Mouse (Mus musculus) left cerebral cortex, adult 18-20 months (tissue): Measurements from ENCODE around the gene Tmem50b. TPM values are rescaled to one million over a fixed set of nuclear protein-coding genes. Genes with fewer than 3 reads are reported as not detected.
A peak's percentile ranks its signal among the peaks of the same experiment; 100 is the strongest.

Source experiments
- DNase-seq, 2 experiments: peaks; one replicate each; pipeline ENCODE4 v3.0.0; 2021 to 2022; ENCODE audit warnings: low spot score in 2 of 2, mixed read lengths in 1 of 2
- total RNA-seq, 2 experiments: library from RNA; stranded (reverse); gene quantifications; 2 replicates each; pipeline ENCODE4 v1.2.3; 2021

Tmem50b gene
- total RNA-seq, 2 experiments from 2014 or later: 87.7 to 92.8 TPM

- DNase-seq: no peak
These were observed 13.6 kb upstream of the Tmem50b start for GRCm38 (mm10) chr16:91611248-91611647.

- DNase-seq: no peak
These were observed 12.1 kb upstream of the Tmem50b start for GRCm38 (mm10) chr16:91609501-91610245.

- no peak for DNase-seq
These were observed 9.4 kb upstream of the Tmem50b start for GRCm38 (mm10) chr16:91606958-91607357.

- no peak for DNase-seq
These were observed 7.6 kb upstream of the Tmem50b start for GRCm38 (mm10) chr16:91605156-91605555.

- DNase-seq: no peak
These were observed 4.1 kb upstream of the Tmem50b start for GRCm38 (mm10) chr16:91601693-91602092.

- no peak for DNase-seq
These were observed 3.5 kb upstream of the Tmem50b start for GRCm38 (mm10) chr16:91601081-91601480.

- DNase-seq: no peak
These were observed 1.6 kb upstream of the Tmem50b start for GRCm38 (mm10) chr16:91599242-91599641.

GRCm38 (mm10) chr16:91596779-91597671, 575 bp downstream of the Tmem50b start:
- peak in 1 of 2 experiments; percentile 24 for DNase-seq

GRCm38 (mm10) chr16:91596397-91596778, 1.2 kb downstream of the Tmem50b start:
- DNase-seq: no peak

GRCm38 (mm10) chr16:91595076-91595475, 2.5 kb downstream of the Tmem50b start:
- peak in 1 of 2 experiments; percentile 20 for DNase-seq

- DNase-seq: no peak
These were observed 4.3 kb downstream of the Tmem50b start for GRCm38 (mm10) chr16:91593262-91593661.

- DNase-seq: no peak
These were observed 5.4 kb downstream of the Tmem50b start for GRCm38 (mm10) chr16:91592162-91592561.

GRCm38 (mm10) chr16:91588703-91589102, 8.9 kb downstream of the Tmem50b start:
- no peak for DNase-seq

- no peak for DNase-seq
These were observed 9.7 kb downstream of the Tmem50b start for GRCm38 (mm10) chr16:91587730-91588453.

GRCm38 (mm10) chr16:91586244-91586643, 11.4 kb downstream of the Tmem50b start:
- no peak for DNase-seq

- no peak for DNase-seq
These were observed 12.0 kb downstream of the Tmem50b start for GRCm38 (mm10) chr16:91585617-91586016.

GRCm38 (mm10) chr16:91582307-91582706, 15.3 kb downstream of the Tmem50b start:
- DNase-seq: peak in 1 of 2 experiments; percentile 30

GRCm38 (mm10) chr16:91578980-91579720, 18.4 kb downstream of the Tmem50b start:
- DNase-seq: peak in 1 of 2 experiments; percentile 17

- DNase-seq: no peak
These were observed 22.4 kb downstream of the Tmem50b start for GRCm38 (mm10) chr16:91575151-91575550.

- no peak for DNase-seq
These were observed 26.5 kb downstream of the Tmem50b start for GRCm38 (mm10) chr16:91571105-91571504.

- DNase-seq: no peak
These were observed 28.6 kb downstream of the Tmem50b start for GRCm38 (mm10) chr16:91568960-91569359.
